Mouse (Mus musculus) midbrain, embryonic 16.5 days (tissue): Measurements from ENCODE around the gene Ap1m1. TPM values are rescaled to one million over a fixed set of nuclear protein-coding genes. Genes with fewer than 3 reads are reported as not detected.
A peak's percentile ranks its signal among the peaks of the same experiment; 100 is the strongest.

Source experiments
- ATAC-seq: fragments of 200-750 bp; cut with Nextera tagmentation; 2 replicates; pipeline ENCODE4 v1.8.0; 2017; ENCODE audit warnings: moderate TSS enrichment
- H3K27ac ChIP-seq: fragments of 300-500 bp; sonication (generic); 2 replicates; pipeline ENCODE4 v1.5.1; 2014; ENCODE audit warnings: mild to moderate bottlenecking, low read length, mixed read lengths
- H3K27me3 ChIP-seq: fragments of 300-500 bp; sonication (generic); 2 replicates; pipeline ENCODE4 v1.6.1; 2014; ENCODE audit warnings: low read depth, low read length, mixed read lengths; ENCODE audit not compliant: control insufficient read depth, insufficient read depth
- H3K36me3 ChIP-seq: fragments of 300-500 bp; sonication (generic); 2 replicates; pipeline ENCODE4 v1.6.1; 2014; ENCODE audit warnings: mild to moderate bottlenecking, low read length, moderate library complexity, mixed read lengths; ENCODE audit not compliant: control insufficient read depth, insufficient read depth
- H3K4me1 ChIP-seq: fragments of 300-500 bp; sonication (generic); 2 replicates; pipeline ENCODE4 v1.6.1; 2014; ENCODE audit warnings: mild to moderate bottlenecking, low read length, mixed read lengths; ENCODE audit not compliant: control insufficient read depth, insufficient read depth
- H3K4me2 ChIP-seq: fragments of 300-500 bp; sonication (generic); 2 replicates; pipeline ENCODE4 v1.6.1; 2014; ENCODE audit warnings: mild to moderate bottlenecking, low read length, mixed read lengths
- H3K4me3 ChIP-seq: fragments of 300-500 bp; sonication (generic); 2 replicates; pipeline ENCODE4 v1.5.1; 2014; ENCODE audit warnings: low read depth, mild to moderate bottlenecking, low read length, moderate library complexity, mixed read lengths
- H3K9ac ChIP-seq: fragments of 300-500 bp; sonication (generic); 2 replicates; pipeline ENCODE4 v1.6.1; 2014; ENCODE audit warnings: low read depth, low read length, mixed read lengths
- H3K9me3 ChIP-seq: fragments of 300-500 bp; sonication (generic); replicated peaks from 2 replicates; pipeline ENCODE4 v1.6.1; 2014; ENCODE audit warnings: mild to moderate bottlenecking, low read length, mixed read lengths; ENCODE audit not compliant: control insufficient read depth, poor library complexity, severe bottlenecking
- WGBS: fragments of 180-500 bp; shearing (Covaris S2); extraction: QIAGEN DNeasy Blood & Tissue Kit; methylation state at CpG from one replicate; pipeline ENCODE4 v1.1.7; 2014; 5-methylcytosine and 5-hydroxymethylcytosine counted together
- polyA plus RNA-seq: library from polyadenylated mRNA; unstranded; fragments of >200 nt; fragmentation: Nextera tagmentation; extraction: Ambion mirVana; gene quantifications from 2 replicates; pipeline ENCODE4 v1.2.1, GENCODE M21; 2015

Gene Ap1m1
- polyA plus RNA-seq, 1 experiment from 2014 or later, result 297 TPM

GRCm38 (mm10) chr8:72213536-72213935 lies 26.3 kb upstream of the Ap1m1 start, which contains the start of gene Gm11034:
Gene Gm11034, minus strand, starts transcription at chr8:72213636.
- H3K4me2 ChIP-seq, result no peak within 1 kb of the TSS
- ATAC-seq, result no peak
- H3K36me3 ChIP-seq, result no peaks in the 10 kb centered on the region
- no peaks in the 10 kb centered on the region for H3K4me1 ChIP-seq
- H3K9me3 ChIP-seq, result no peaks in the 10 kb centered on the region
- H3K27ac ChIP-seq, result no peak within 1 kb of the TSS
- no peak within 1 kb of the TSS for H3K9ac ChIP-seq
- H3K27me3 ChIP-seq, result peaks cover 12% of the 10 kb centered on the region
- H3K4me3 ChIP-seq, result no peak within 1 kb of the TSS
- WGBS, result 80% methylated on average over 4 of the region's 4 CpGs

- Histone ChIP-seq H3K27me3 (peaks cover 12% of the 10 kb centered on the region), H3K36me3 (no peaks in the 10 kb centered on the region), H3K4me2 (no peak overlapping the region), H3K9ac (no peak overlapping the region), H3K4me3 (no peak overlapping the region), H3K9me3 (no peaks in the 10 kb centered on the region), H3K4me1 (no peaks in the 10 kb centered on the region), H3K27ac (no peak overlapping the region)
- WGBS, result 43% methylated on average over 2 of the region's 2 CpGs
- ATAC-seq, result no peak
Measured at GRCm38 (mm10) chr8:72215060-72215459, 24.8 kb upstream of the Ap1m1 start.

GRCm38 (mm10) chr8:72215871-72216270 lies 23.9 kb upstream of the Ap1m1 start:
- no peak overlapping the region for H3K4me2 ChIP-seq
- peaks cover 8% of the 10 kb centered on the region for H3K4me1 ChIP-seq
- H3K9me3 ChIP-seq, result no peaks in the 10 kb centered on the region
- H3K9ac ChIP-seq, result no peak overlapping the region
- H3K27ac ChIP-seq, result no peak overlapping the region
- no peak overlapping the region for H3K4me3 ChIP-seq
- no peaks in the 10 kb centered on the region for H3K36me3 ChIP-seq
- 50% methylated on average over 1 of the region's 1 CpGs for WGBS
- peaks cover 12% of the 10 kb centered on the region for H3K27me3 ChIP-seq
- no peak for ATAC-seq

GRCm38 (mm10) chr8:72218781-72219540 lies 20.9 kb upstream of the Ap1m1 start:
- Histone ChIP-seq H3K9me3 (no peaks in the 10 kb centered on the region), H3K36me3 (peaks cover 10% of the 10 kb centered on the region), H3K27me3 (peaks cover 12% of the 10 kb centered on the region), H3K4me2 (peak overlapping the region; percentile 90), H3K4me3 (peak overlapping the region; percentile 57), H3K9ac (no peak overlapping the region), H3K4me1 (peaks cover 14% of the 10 kb centered on the region), H3K27ac (0 out of 2 replicates have a peak overlapping the region, but pooled peaks have one; percentile 73)
- ATAC-seq, result peak; percentile 50
- WGBS, result 75% methylated on average over 9 of the region's 10 CpGs

GRCm38 (mm10) chr8:72219541-72220363 lies 20.1 kb upstream of the Ap1m1 start, which contains the start of gene Fam32a:
Gene Fam32a, plus strand, starts transcription at chr8:72219730.
- H3K36me3 ChIP-seq, result peaks cover 10% of the 10 kb centered on the region
- peak within 1 kb of the TSS; percentile 75 for H3K9ac ChIP-seq
- H3K4me2 ChIP-seq, result peak within 1 kb of the TSS; percentile 90
- WGBS, result 16% methylated on average over 39 of the region's 39 CpGs
- no peaks in the 10 kb centered on the region for H3K9me3 ChIP-seq
- peak within 1 kb of the TSS; percentile 73 for H3K27ac ChIP-seq
- H3K4me1 ChIP-seq, result peaks cover 14% of the 10 kb centered on the region
- ATAC-seq, result peak; percentile 98
- H3K27me3 ChIP-seq, result peaks cover 12% of the 10 kb centered on the region
- H3K4me3 ChIP-seq, result peak within 1 kb of the TSS; percentile 57

- Histone ChIP-seq H3K9me3 (no peaks in the 10 kb centered on the region), H3K4me1 (peaks cover 14% of the 10 kb centered on the region), H3K4me3 (peak overlapping the region; percentile 57; the same call in 1 of the 2 replicates), H3K9ac (no peak overlapping the region), H3K4me2 (peak overlapping the region; percentile 90), H3K27ac (no peak overlapping the region), H3K36me3 (peaks cover 10% of the 10 kb centered on the region), H3K27me3 (peaks cover 7% of the 10 kb centered on the region; the same call in 1 of the 2 replicates)
- 76% methylated on average over 4 of the region's 4 CpGs for WGBS
- ATAC-seq, result no peak
Measured at GRCm38 (mm10) chr8:72220758-72221157, 19.1 kb upstream of the Ap1m1 start.

GRCm38 (mm10) chr8:72222656-72223055 lies 17.2 kb upstream of the Ap1m1 start:
- Histone ChIP-seq H3K36me3 (peaks cover 10% of the 10 kb centered on the region), H3K4me3 (no peak overlapping the region), H3K27me3 (no peaks in the 10 kb centered on the region; the same call in 1 of the 2 replicates), H3K27ac (no peak overlapping the region), H3K9me3 (no peaks in the 10 kb centered on the region), H3K9ac (no peak overlapping the region), H3K4me1 (peaks cover 14% of the 10 kb centered on the region), H3K4me2 (no peak overlapping the region)
- ATAC-seq, result no peak
- WGBS, result 93% methylated on average over 5 of the region's 5 CpGs

- H3K9me3 ChIP-seq, result no peaks in the 10 kb centered on the region
- WGBS, result 0% methylated on average over 24 of the region's 24 CpGs
Measured at GRCm38 (mm10) chr8:72240403-72240763, 565 bp downstream of the Ap1m1 start.

More at GRCm38 (mm10) chr8:72240403-72240763, 565 bp downstream of the Ap1m1 start:
- Histone ChIP-seq H3K27ac (peak overlapping the region; percentile 97), H3K4me1 (peaks cover 18% of the 10 kb centered on the region), H3K36me3 (no peaks in the 10 kb centered on the region), H3K9ac (peak overlapping the region; percentile 83), H3K27me3 (no peaks in the 10 kb centered on the region), H3K4me3 (peak overlapping the region; percentile 82), H3K4me2 (peak overlapping the region; percentile 80)
- ATAC-seq, result no peak
